Mouse (Mus musculus) adrenal gland, postnatal 0 days (tissue): ENCODE data around the gene Hist1h1a. TPM values are rescaled to one million over a fixed set of nuclear protein-coding genes. Genes with fewer than 3 reads are reported as not detected.

Experiments
- microRNA-seq: library from miRNA; unstranded; fragments of <30 nt; microRNA quantifications from one replicate; pipeline ENCODE4, GENCODE M21; 2016; ENCODE audit warnings: borderline replicate concordance; ENCODE audit not compliant: insufficient number of aligned reads
- polyA plus RNA-seq: library from polyadenylated mRNA; unstranded; fragments of >200 nt; fragmentation: Nextera tagmentation; extraction: Ambion mirVana; gene quantifications from 2 replicates; pipeline ENCODE4 v1.2.1, GENCODE M21; 2015

The Hist1h1a gene
- 1.2 and 1.8 TPM in 2 replicates for polyA plus RNA-seq

GRCm38 (mm10) chr13:23763586-23764323, at the start of gene Hist1h1a:
Hist1h1a (plus strand) TSS chr13:23763666.

GRCm38 (mm10) chr13:23738677-23739068, 24.8 kb upstream of the Hist1h1a start, which contains the start of gene Hist1h1c:
Hist1h1c (plus strand) TSS chr13:23738808.

DNA sequence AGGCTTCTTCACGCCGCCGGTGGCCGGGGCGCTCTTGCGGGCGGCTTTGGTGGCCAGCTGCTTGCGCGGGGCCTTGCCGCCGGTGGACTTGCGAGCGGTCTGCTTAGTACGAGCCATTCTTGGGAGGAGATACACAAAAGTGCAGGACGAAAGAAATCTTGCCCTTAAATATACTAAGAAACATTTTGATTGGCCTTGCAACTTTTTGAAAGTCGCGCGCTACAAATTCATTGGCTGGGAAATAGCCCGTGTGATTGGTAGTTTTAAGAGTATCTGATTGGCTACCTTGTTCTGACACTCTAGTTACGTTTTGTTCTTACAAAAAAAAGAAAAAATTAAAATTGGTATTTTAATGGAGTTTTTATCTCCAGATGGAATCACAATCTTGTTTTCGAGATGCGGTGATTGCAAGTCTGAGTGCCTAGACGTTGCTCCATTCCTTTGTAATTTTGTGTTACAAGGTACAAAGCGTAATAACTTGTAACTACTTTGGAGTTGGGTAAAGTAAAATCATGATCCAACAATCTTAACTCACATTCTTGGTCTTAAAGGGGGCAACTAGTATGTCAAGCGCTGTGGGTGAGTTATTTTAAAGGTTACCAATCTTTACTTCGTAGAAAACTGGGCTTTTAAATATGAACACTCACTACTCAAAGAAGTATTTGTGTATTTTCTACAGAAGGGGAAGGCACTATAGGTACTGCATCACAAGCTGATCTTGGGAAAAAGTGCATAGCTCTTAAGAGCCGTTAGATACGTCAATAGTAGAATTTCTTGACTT, 17.9 kb upstream of the Hist1h1a start, which contains the start of gene Hist1h3c:
Gene Hist1h3c (minus strand): TSS at position 222 of the 781 bp plus-strand sequence.

GRCm38 (mm10) chr13:23746201-23747080, 17.0 kb upstream of the Hist1h1a start, which contains the start of gene Hist1h2bb:
Hist1h2bb (plus strand) TSS chr13:23746734.

GRCm38 (mm10) chr13:23750839-23751477, 12.5 kb upstream of the Hist1h1a start, which contains the start of gene Hist1h2ab:
Hist1h2ab (plus strand) TSS chr13:23751126.

GRCm38 (mm10) chr13:23752067-23752741, 11.3 kb upstream of the Hist1h1a start, which contains the start of gene Hist1h3b:
Hist1h3b (plus strand) TSS chr13:23752267.

DNA sequence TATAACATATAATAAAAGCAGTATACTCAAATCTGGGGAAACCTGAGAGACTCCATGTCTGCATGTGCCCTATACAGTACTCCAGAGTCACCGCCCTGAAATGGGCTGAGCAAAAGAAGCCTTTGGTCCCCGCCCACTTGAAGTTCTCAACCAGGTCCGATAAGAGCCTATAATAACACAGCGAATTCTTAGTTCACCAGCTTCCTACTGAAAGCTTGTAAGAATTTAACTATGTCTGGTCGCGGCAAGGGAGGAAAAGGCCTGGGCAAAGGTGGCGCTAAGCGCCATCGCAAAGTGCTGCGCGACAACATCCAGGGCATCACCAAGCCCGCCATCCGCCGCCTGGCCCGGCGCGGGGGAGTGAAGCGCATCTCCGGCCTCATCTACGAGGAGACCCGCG, 6.7 kb upstream of the Hist1h1a start, which contains the start of gene Hist1h4b:
Gene Hist1h4b (plus strand): TSS at position 224 of the 400 bp plus-strand sequence.

DNA sequence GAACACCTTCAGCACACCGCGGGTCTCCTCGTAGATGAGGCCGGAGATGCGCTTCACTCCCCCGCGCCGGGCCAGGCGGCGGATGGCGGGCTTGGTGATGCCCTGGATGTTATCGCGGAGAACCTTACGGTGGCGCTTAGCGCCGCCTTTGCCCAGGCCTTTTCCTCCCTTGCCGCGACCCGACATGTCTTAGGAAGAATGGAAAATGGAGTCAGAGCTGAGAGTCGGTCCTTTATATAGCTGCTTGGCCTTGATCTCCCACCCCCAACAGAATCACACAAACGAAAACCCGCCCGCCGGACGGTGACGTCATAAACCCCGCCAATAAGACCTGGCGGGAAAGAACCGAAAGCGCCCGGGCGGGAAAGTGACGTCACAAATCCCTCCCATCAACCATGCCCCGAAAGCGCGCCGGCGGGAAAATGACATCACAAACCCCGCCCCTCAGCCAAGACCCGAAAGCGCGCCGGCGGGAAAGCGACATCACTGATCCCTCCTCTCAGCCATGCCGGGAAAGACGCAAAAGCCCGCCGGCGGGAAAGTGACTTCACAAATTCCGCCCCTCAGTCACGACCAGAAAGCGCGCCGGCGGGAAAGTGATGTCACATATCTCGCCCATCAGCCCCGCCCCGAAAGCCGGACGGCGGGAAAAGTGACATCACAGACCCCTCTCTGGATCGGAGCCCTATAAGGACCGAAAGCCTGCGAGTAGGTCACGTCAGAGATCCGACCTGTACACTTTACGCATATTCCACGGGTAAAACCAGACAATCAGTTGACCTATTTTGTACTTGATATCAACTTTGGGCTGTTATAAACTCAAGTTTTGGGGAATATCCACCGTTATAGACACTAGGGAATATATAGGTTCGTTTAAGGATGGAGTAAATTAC, 2.2 kb upstream of the Hist1h1a start, which contains the start of gene Hist1h4a:
Gene Hist1h4a (minus strand): TSS at position 259 of the 893 bp plus-strand sequence.

GRCm38 (mm10) chr13:23761871-23762821, 1.3 kb upstream of the Hist1h1a start, which contains the start of gene Hist1h3a:
Hist1h3a (minus strand) TSS chr13:23762386.

DNA sequence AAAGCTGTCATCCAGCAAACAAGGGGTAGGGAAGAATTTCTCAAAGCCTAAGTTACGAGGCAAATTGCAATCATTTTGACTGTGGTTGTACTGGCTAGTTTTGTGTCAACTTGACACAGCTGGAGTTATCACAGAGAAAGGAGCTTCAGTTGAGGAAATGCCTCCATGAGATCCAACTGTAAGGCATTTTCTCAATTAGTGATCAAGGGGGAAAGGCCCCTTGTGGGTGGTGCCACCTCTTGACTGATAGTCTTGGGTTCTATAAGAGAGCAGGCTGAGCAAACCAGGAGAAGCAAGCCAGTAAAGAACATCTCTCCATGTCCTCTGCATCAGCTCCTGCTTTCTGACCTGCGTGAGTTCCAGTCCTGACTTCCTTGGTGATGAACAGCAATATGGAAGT, 6.1 kb downstream of the Hist1h1a start, which contains the start of gene Trim38:
Gene Trim38 (plus strand): TSS at position 301 of the 400 bp plus-strand sequence.

DNA sequence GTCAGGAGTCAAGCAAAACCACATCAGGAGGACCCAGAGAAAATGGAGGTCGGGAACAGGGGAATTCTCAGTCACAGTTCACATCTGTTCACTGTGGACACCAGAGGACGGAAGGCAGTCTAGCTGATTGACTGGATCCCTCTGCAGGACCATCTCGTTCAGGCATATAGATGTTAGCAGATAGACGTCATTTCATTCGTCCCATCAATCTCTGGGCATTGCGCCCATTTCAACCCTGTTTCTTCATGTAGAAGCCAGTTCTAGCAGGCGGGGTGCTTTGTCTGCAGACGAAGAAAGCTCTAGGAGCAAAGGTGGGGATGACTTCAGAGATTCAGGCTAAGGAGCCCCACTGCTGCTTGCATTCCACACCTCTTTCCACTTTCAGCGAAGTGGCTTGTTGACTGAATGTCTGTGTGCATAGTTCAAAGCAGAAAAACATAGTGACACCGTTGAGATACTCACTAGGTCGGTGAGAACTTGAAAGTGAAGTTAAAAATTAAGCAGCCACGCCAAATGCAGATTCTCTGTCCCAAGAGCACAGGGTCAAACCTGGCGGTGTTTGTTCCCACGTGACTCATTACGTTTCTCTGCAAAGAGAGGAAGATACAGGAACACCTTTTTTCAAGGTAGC, 43.1 kb downstream of the Hist1h1a start, which contains the start of gene Slc17a2:
Gene Slc17a2 (plus strand): TSS at position 572 of the 631 bp plus-strand sequence.

Small RNAs within 50 kb of the gene (microRNA-seq; reads per million reads assigned to microRNA genes)
- not detected for gene Gm44314
- gene Gm44484: not detected

Other genes with a start within 250 kb of the Hist1h1a start
- gene Hist1h4h, start 232.6 kb upstream of the Hist1h1a start, polyA plus RNA-seq: 11.5 and 11.7 TPM in 2 replicates
- 3.9 and 7.2 TPM in 2 replicates for gene Hist1h2af, start 229.8 kb upstream of the Hist1h1a start, polyA plus RNA-seq
- 1.4 and 1.9 TPM in 2 replicates for gene Hist1h3g, start 228.2 kb upstream of the Hist1h1a start, polyA plus RNA-seq
- gene Hist1h2bh, start 220.3 kb upstream of the Hist1h1a start, polyA plus RNA-seq: 0.24 and 0.48 TPM in 2 replicates
- 0.75 and 0.84 TPM in 2 replicates for gene Hist1h3f, start 219.6 kb upstream of the Hist1h1a start, polyA plus RNA-seq
- gene Hist1h4f, start 212.0 kb upstream of the Hist1h1a start, polyA plus RNA-seq: not detected in 2 replicates
- gene Hist1h1d, start 210.4 kb upstream of the Hist1h1a start, polyA plus RNA-seq: 0.26 and 0.41 TPM in 2 replicates
- gene Hist1h3e, start 201.3 kb upstream of the Hist1h1a start, polyA plus RNA-seq: 3.7 and 4.0 TPM in 2 replicates
- 38.1 and 43.6 TPM in 2 replicates for gene Hist1h2ae, start 192.4 kb upstream of the Hist1h1a start, polyA plus RNA-seq
- 2.6 and 5.2 TPM in 2 replicates for gene Hist1h2bg, start 192.3 kb upstream of the Hist1h1a start, polyA plus RNA-seq
- gene Hist1h2bf, start 189.5 kb upstream of the Hist1h1a start, polyA plus RNA-seq: 0.86 and 1.0 TPM in 2 replicates
- 0.74 and 1.1 TPM in 2 replicates for gene Hist1h2ad, start 189.3 kb upstream of the Hist1h1a start, polyA plus RNA-seq
- gene Hist1h3d, start 187.9 kb upstream of the Hist1h1a start, polyA plus RNA-seq: 1.9 and 2.4 TPM in 2 replicates
- gene Hist1h4d, start 182.1 kb upstream of the Hist1h1a start, polyA plus RNA-seq: 48.4 and 56.4 TPM in 2 replicates
- gene Hist1h2be, start 142.5 kb upstream of the Hist1h1a start, polyA plus RNA-seq: 1.3 and 1.7 TPM in 2 replicates
- gene Hist1h1e, start 141.1 kb upstream of the Hist1h1a start, polyA plus RNA-seq: 13.4 and 14.3 TPM in 2 replicates
- 0.62 and 1.6 TPM in 2 replicates for gene Hist1h2ac, start 79.7 kb upstream of the Hist1h1a start, polyA plus RNA-seq
- gene Hist1h2bc, start 79.5 kb upstream of the Hist1h1a start, polyA plus RNA-seq: 173 and 221 TPM in 2 replicates
- gene Hist1h1t, start 67.9 kb upstream of the Hist1h1a start, polyA plus RNA-seq: not detected in 2 replicates
- 3.9 and 5.8 TPM in 2 replicates for gene Hist1h4c, start 65.2 kb upstream of the Hist1h1a start, polyA plus RNA-seq
- 27.9 and 33.6 TPM in 2 replicates for gene Hfe, start 52.8 kb upstream of the Hist1h1a start, polyA plus RNA-seq
- gene Hist1h1c, start 24.9 kb upstream of the Hist1h1a start, polyA plus RNA-seq: 137 and 180 TPM in 2 replicates
- gene Hist1h3c, start 18.1 kb upstream of the Hist1h1a start, polyA plus RNA-seq: 1.2 and 1.4 TPM in 2 replicates
- gene Hist1h2bb, start 16.9 kb upstream of the Hist1h1a start, polyA plus RNA-seq: 0.84 and 0.95 TPM in 2 replicates
- gene Hist1h2ab, start 12.5 kb upstream of the Hist1h1a start, polyA plus RNA-seq: 18.1 and 21.8 TPM in 2 replicates
- 2.5 and 3.1 TPM in 2 replicates for gene Hist1h3b, start 11.4 kb upstream of the Hist1h1a start, polyA plus RNA-seq
- gene Hist1h4b, start 6.7 kb upstream of the Hist1h1a start, polyA plus RNA-seq: 0.50 and 1.1 TPM in 2 replicates
- gene Hist1h4a, start 2.4 kb upstream of the Hist1h1a start, polyA plus RNA-seq: 0.52 TPM in 1 of 2 replicates, not detected in the other
- 1.1 and 1.8 TPM in 2 replicates for gene Hist1h3a, start 1.3 kb upstream of the Hist1h1a start, polyA plus RNA-seq
- gene Trim38, start 6.2 kb downstream of the Hist1h1a start, polyA plus RNA-seq: 0.12 TPM in 1 of 2 replicates, not detected in the other
- gene Slc17a2, start 43.3 kb downstream of the Hist1h1a start, polyA plus RNA-seq: 1.1 and 1.3 TPM in 2 replicates
- 0.33 and 0.57 TPM in 2 replicates for gene Slc17a3, start 75.8 kb downstream of the Hist1h1a start, polyA plus RNA-seq
- 0.49 TPM in 1 of 2 replicates, not detected in the other for gene Slc17a1, start 104.1 kb downstream of the Hist1h1a start, polyA plus RNA-seq
- 0.63 and 1.5 TPM in 2 replicates for gene Slc17a4, start 151.3 kb downstream of the Hist1h1a start, polyA plus RNA-seq
- not detected in 2 replicates for gene Hist1h2ba, start 170.5 kb downstream of the Hist1h1a start, polyA plus RNA-seq
- gene Hist1h2aa, start 170.8 kb downstream of the Hist1h1a start, polyA plus RNA-seq: not detected in 2 replicates
- 1.8 and 1.9 TPM in 2 replicates for gene Scgn, start 227.5 kb downstream of the Hist1h1a start, polyA plus RNA-seq